Mouse (Mus musculus) liver, embryonic 12.5 days (tissue): ENCODE data around the gene Fmod. TPM values are rescaled to one million over a fixed set of nuclear protein-coding genes. Genes with fewer than 3 reads are reported as not detected.

Experiments
- ATAC-seq: fragments of 200-750 bp; cut with Nextera tagmentation; 2 replicates; pipeline ENCODE4 v1.8.0; 2017; ENCODE audit warnings: moderate number of reproducible peaks, mild to moderate bottlenecking, moderate library complexity
- H3K27ac ChIP-seq: fragments of 300-500 bp; sonication (generic); 2 replicates; pipeline ENCODE4 v1.5.1; 2016; ENCODE audit warnings: mild to moderate bottlenecking
- H3K27me3 ChIP-seq: fragments of 300-500 bp; sonication (generic); replicated peaks from 2 replicates; pipeline ENCODE4 v1.6.1; 2016; ENCODE audit warnings: mild to moderate bottlenecking, moderate library complexity
- H3K36me3 ChIP-seq: fragments of 300-500 bp; sonication (generic); 2 replicates; pipeline ENCODE4 v1.6.1; 2016; ENCODE audit warnings: mild to moderate bottlenecking, moderate library complexity
- H3K4me1 ChIP-seq: fragments of 300-500 bp; sonication (generic); 2 replicates; pipeline ENCODE4 v1.6.1; 2016
- H3K4me2 ChIP-seq: fragments of 300-500 bp; sonication (generic); 2 replicates; pipeline ENCODE4 v1.6.1; 2016; ENCODE audit warnings: mild to moderate bottlenecking, moderate library complexity
- H3K4me3 ChIP-seq: fragments of 300-500 bp; sonication (generic); 2 replicates; pipeline ENCODE4 v1.5.1; 2016; ENCODE audit warnings: mild to moderate bottlenecking, moderate library complexity
- H3K9ac ChIP-seq: fragments of 300-500 bp; sonication (generic); 2 replicates; pipeline ENCODE4 v1.6.1; 2016; ENCODE audit warnings: mild to moderate bottlenecking, moderate library complexity
- H3K9me3 ChIP-seq: fragments of 300-500 bp; sonication (generic); replicated peaks from 2 replicates; pipeline ENCODE4 v1.6.1; 2016; ENCODE audit warnings: mild to moderate bottlenecking, moderate library complexity
- WGBS: fragments of 180-500 bp; shearing (Covaris S2); methylation state at CpG from one replicate; pipeline ENCODE4 v1.1.7; 2016; ENCODE audit not compliant: insufficient replicate concordance; 5-methylcytosine and 5-hydroxymethylcytosine counted together
- polyA plus RNA-seq: library from polyadenylated mRNA; unstranded; fragments of >200 nt; fragmentation: Nextera tagmentation; extraction: Ambion mirVana; gene quantifications from 2 replicates; pipeline ENCODE4 v1.2.1, GENCODE M21; 2016

Fmod gene
- polyA plus RNA-seq, 1 experiment from 2014 or later = 3.1 TPM

DNA sequence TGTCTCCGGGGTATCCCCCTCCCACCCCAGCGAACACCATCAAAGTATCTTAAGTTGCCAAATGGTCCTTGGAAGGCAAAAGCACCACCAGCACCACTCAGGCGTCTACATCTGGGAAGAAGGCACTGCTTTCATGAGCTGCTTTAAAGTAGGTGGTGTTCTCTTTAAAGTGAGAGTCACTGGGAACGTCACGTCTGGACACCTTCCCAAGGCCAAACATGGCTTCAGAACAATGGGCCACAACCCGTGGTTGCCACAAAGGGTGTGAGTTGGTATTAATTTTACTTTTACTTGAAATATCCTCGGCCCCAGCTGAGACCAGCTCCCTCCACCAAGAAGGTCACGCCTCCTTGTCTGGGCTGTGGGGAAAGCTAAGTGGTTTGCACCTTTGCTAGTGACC is 20.7 kb downstream of the Fmod start:
- Histone ChIP-seq H3K36me3 (no peaks in the 10 kb centered on the region), H3K27ac (0 out of 2 replicates have a peak overlapping the region, but pooled peaks have one; percentile 5), H3K9ac (no peak overlapping the region), H3K9me3 (no peaks in the 10 kb centered on the region), H3K4me2 (no peak overlapping the region), H3K4me3 (no peak overlapping the region), H3K4me1 (peaks cover 97% of the 10 kb centered on the region), H3K27me3 (peaks cover 18% of the 10 kb centered on the region)
- WGBS = 65% methylated on average over 8 of the region's 8 CpGs
- ATAC-seq = no peak

DNA sequence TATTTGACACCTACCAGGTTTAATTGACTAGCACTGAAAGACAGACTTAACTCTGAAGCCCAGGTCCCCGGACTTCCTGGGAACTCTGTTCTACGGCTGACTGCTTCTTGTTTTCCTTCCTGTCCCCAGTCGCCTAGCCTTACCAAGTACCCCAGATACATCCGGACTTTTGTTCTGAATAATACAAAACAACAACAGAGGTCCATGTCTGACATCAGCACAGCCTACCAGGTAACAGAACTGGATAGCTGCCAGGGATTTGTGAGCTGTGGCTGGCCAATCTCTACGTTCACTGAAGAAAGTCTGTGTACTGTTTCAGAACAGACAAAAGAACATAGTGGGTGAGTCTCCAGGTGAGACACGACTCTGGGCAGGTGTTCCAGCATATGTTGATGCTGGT is 21.8 kb downstream of the Fmod start:
- Histone ChIP-seq H3K4me2 (no peak overlapping the region), H3K9ac (no peak overlapping the region), H3K9me3 (no peaks in the 10 kb centered on the region), H3K4me1 (peaks cover 97% of the 10 kb centered on the region), H3K4me3 (no peak overlapping the region), H3K36me3 (no peaks in the 10 kb centered on the region), H3K27me3 (peaks cover 29% of the 10 kb centered on the region), H3K27ac (no peak overlapping the region; the same call in 1 of the 2 replicates)
- no peak for ATAC-seq
- 53% methylated on average over 6 of the region's 6 CpGs for WGBS

DNA sequence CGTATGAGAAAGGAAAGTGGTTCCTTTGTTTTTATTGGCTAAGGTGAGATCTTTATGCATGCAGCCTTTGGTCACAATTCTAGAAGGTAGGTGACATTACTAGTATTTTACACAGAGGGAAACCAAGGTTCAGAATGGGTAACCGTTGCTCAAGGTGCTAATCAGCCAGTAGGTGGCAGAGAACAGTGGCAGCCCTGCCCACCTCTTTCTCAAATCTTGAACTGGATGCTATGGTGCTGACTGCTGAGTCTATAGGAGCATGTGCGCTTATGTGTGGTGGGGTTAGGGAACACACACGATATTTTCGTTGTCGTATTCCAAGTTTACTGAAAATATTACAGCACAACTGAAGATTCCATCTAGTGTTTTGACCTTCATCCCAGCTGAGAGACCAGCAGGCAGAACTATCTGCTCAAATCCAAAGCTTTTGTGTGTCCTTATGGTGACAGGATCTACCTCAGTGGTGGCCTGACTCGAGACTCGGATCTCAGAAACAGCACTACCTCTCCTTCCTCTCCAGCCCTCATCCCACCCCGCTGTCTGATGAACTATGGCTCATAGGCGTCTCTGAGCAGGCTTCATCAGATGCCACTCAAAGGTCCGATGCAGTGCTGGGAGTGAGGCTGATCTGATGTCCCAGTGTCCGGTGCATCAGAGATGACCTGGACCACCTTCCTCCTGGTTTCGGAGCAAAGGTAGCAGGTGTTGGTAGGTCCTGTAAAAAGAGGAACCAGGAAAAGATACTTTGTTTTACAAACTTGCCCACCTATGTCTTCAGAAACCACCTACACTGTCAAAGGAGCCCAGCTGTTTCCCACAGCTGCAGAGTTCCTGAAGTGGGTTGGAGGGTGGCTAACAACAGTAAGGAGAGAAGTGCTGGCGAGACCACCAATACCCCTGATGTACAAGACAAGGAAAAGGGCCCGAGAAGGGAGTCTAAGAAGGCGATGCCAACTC is 23.0 kb downstream of the Fmod start:
- Histone ChIP-seq H3K9ac (peak overlapping the region; percentile 74), H3K9me3 (no peaks in the 10 kb centered on the region), H3K27me3 (peaks cover 37% of the 10 kb centered on the region), H3K27ac (peak overlapping the region; percentile 97), H3K4me1 (peaks cover 97% of the 10 kb centered on the region), H3K4me2 (peak overlapping the region; percentile 86), H3K36me3 (no peaks in the 10 kb centered on the region), H3K4me3 (peak overlapping the region; percentile 56)
- WGBS = 58% methylated on average over 16 of the region's 16 CpGs
- ATAC-seq = 0 out of 2 replicates have a peak, but pooled peaks have one; percentile 24

DNA sequence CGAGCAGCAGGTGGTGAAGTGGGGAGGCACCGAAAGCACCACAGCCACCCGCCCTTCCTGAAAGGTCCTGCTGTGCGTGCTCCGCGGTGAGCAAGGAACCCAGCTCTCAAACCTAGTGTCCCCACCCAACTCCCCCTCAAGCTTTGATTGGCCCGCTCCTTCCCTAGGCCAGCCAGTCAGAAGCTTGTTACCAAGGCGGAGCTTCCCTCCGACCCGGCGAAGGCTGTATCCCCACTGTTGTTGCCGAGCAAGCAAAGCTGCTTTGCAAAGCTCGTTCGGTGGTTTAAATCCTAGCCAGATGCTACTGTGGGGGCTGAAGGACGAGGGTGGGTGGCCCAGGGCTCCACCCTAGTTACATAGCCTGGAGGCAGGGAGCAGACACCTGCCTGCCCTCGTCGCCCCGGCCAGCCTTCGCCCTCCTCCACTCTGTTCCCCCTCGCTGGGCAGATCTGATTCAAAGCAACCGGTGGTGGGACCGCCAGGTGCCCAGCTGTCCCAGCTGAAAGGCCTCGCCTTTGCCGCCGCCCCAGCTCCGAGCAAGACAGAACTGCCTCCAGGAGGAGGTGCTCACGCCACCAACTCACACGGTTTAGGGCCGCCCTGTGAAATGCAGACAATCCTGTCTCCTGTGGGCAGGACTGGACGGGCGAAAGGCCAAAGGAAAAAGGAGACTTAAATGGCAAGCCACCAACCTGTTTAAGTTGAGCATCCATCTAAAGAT is 24.0 kb downstream of the Fmod start:
- WGBS = 5% methylated on average over 31 of the region's 31 CpGs
- peak; percentile 97 for ATAC-seq
- Histone ChIP-seq H3K27ac (peak overlapping the region; percentile 97), H3K4me1 (peaks cover 97% of the 10 kb centered on the region), H3K9me3 (no peaks in the 10 kb centered on the region), H3K9ac (peak overlapping the region; percentile 74), H3K36me3 (no peaks in the 10 kb centered on the region), H3K27me3 (peaks cover 45% of the 10 kb centered on the region), H3K4me2 (peak overlapping the region; percentile 86), H3K4me3 (peak overlapping the region; percentile 56)

DNA sequence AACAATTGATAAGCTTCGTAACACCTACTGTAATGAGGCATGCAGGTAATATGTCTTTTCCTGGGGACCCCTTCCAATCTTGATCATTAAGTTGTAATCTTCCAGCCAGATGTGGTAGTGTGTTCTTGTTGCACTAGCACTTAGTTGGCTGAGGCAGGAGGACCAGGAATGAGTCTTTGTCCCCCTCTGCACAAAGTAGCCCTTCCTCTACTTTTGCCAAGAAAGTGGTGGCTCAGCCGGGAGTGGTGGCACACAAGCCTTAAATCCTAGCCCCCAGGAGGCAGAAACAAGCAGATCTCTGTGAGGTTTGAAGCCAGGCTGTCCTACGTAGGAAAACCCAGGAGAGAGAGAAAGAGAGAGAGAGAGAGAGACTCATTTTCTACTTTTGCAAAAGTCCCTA is 24.9 kb downstream of the Fmod start:
- H3K9me3 ChIP-seq = no peaks in the 10 kb centered on the region
- 70% methylated on average over 3 of the region's 3 CpGs for WGBS
- peaks cover 54% of the 10 kb centered on the region for H3K27me3 ChIP-seq
- H3K27ac ChIP-seq = no peak overlapping the region
- H3K9ac ChIP-seq = peak overlapping the region; percentile 74
- H3K4me3 ChIP-seq = no peak overlapping the region
- no peaks in the 10 kb centered on the region for H3K36me3 ChIP-seq
- H3K4me1 ChIP-seq = peaks cover 97% of the 10 kb centered on the region
- H3K4me2 ChIP-seq = peak overlapping the region; percentile 86
- ATAC-seq = no peak

GRCm38 (mm10) chr1:134062411-134063085 is 25.5 kb downstream of the Fmod start:
- Histone ChIP-seq H3K4me2 (peak overlapping the region; percentile 64), H3K27ac (peak overlapping the region; percentile 71; the same call in 1 of the 2 replicates), H3K9ac (peak overlapping the region; percentile 74), H3K9me3 (no peaks in the 10 kb centered on the region), H3K4me3 (0 out of 2 replicates have a peak overlapping the region, but pooled peaks have one; percentile 26), H3K27me3 (peaks cover 60% of the 10 kb centered on the region), H3K4me1 (peaks cover 97% of the 10 kb centered on the region), H3K36me3 (no peaks in the 10 kb centered on the region)
- WGBS = 28% methylated on average over 11 of the region's 11 CpGs
- no peak for ATAC-seq

DNA sequence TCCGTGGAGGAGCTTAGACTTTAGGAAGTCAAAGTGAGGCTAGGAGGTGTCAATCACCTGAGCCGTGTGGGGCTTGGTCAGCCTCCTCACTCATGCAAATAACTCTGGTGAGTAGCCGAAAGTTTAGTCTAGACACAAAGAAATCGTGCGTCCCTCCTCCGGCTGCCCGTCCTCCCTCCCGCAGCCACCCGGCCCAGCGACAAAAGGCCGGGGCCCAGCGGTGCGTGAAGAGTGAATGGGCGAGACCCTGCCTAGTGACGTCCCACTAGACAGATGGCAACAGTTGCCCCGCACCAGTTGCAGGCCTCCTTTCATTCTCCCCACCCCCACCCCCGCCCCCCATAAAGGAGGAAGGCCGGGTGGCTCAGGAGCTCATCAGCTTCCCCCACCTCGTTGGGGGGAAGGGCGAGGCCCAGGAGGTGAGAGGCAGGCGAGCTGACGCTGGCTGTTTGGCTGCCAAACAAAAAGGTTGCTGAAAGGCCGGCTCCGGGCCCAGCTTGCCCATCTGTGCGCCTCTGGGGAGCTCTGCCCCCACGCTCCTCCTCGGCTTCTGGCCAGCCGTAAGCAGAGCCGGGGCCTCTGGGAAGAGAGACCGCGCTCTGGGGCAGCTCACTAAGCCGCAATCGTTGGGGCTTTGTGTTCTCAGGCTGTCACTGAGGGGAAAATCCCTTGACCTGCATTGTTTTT is 26.2 kb downstream of the Fmod start:
- Histone ChIP-seq H3K27ac (peak overlapping the region; percentile 71), H3K27me3 (peaks cover 67% of the 10 kb centered on the region)
- WGBS = 6% methylated on average over 33 of the region's 33 CpGs

DNA sequence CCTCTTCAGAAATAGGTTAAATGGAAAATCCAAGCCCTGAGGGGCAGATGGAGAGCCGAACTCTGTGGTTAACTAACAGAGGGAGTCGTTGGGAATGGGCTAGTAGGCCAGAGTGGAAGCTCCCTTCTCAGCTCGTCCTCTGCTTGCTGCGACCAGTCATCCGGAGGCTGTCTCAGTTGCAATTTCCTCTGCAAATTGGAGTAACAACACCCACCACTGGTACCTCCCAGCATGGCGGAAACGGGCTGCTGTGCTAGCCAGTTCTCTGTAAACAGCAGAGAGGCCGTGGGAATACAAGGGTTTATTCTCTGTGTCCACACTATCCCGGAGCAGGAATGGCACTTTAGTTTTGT is 26.7 kb downstream of the Fmod start:
- peak overlapping the region; percentile 71 for H3K27ac ChIP-seq
- H3K27me3 ChIP-seq = peaks cover 71% of the 10 kb centered on the region

More for the DNA sequence above, 26.2 kb downstream of the Fmod start:
- ATAC-seq = no peak
- Histone ChIP-seq H3K9me3 (no peaks in the 10 kb centered on the region), H3K4me1 (peaks cover 94% of the 10 kb centered on the region), H3K4me3 (peak overlapping the region; percentile 26), H3K36me3 (no peaks in the 10 kb centered on the region), H3K4me2 (peak overlapping the region; percentile 64), H3K9ac (peak overlapping the region; percentile 74)

GRCm38 (mm10) chr1:134064296-134064831 is 27.3 kb downstream of the Fmod start:
- no peak for ATAC-seq
- H3K4me2 ChIP-seq = no peak overlapping the region
- H3K9ac ChIP-seq = no peak overlapping the region
- peak overlapping the region; percentile 73; the same call in 1 of the 2 replicates for H3K27ac ChIP-seq
- no peaks in the 10 kb centered on the region for H3K36me3 ChIP-seq
- 75% methylated on average over 2 of the region's 2 CpGs for WGBS
- H3K9me3 ChIP-seq = no peaks in the 10 kb centered on the region
- H3K4me1 ChIP-seq = peaks cover 88% of the 10 kb centered on the region
- no peak overlapping the region for H3K4me3 ChIP-seq
- peaks cover 71% of the 10 kb centered on the region for H3K27me3 ChIP-seq

More for the DNA sequence above, 26.7 kb downstream of the Fmod start:
- WGBS = 31% methylated on average over 9 of the region's 9 CpGs
- peak overlapping the region; percentile 26; the same call in 1 of the 2 replicates for H3K4me3 ChIP-seq
- peak overlapping the region; percentile 74 for H3K9ac ChIP-seq
- peaks cover 91% of the 10 kb centered on the region for H3K4me1 ChIP-seq
- ATAC-seq = no peak
- no peaks in the 10 kb centered on the region for H3K9me3 ChIP-seq
- no peaks in the 10 kb centered on the region for H3K36me3 ChIP-seq
- peak overlapping the region; percentile 64 for H3K4me2 ChIP-seq

GRCm38 (mm10) chr1:134065241-134065809 is 28.3 kb downstream of the Fmod start:
- peaks cover 71% of the 10 kb centered on the region for H3K27me3 ChIP-seq
- no peak overlapping the region for H3K4me2 ChIP-seq
- H3K27ac ChIP-seq = peak overlapping the region; percentile 73
- WGBS = 23% methylated on average over 4 of the region's 4 CpGs
- H3K36me3 ChIP-seq = no peaks in the 10 kb centered on the region
- no peak overlapping the region for H3K4me3 ChIP-seq
- H3K9ac ChIP-seq = no peak overlapping the region
- no peaks in the 10 kb centered on the region for H3K9me3 ChIP-seq
- H3K4me1 ChIP-seq = peaks cover 88% of the 10 kb centered on the region
- no peak for ATAC-seq
